Mouse (Mus musculus) MEL (cell line): ENCODE results near the gene Cenpx.

Experiments
- CTCF ChIP-seq, 3 experiments: IDR thresholded peaks in 2 of 3; conservative IDR thresholded peaks in 1 of 3; 2 replicates each; pipeline ENCODE4 v1.5.1; 2011 to 2012; ENCODE audit warnings: low read length in 3 of 3, low read depth in 2 of 3, mild to moderate bottlenecking in 2 of 3, improper control_type of control experiment in 1 of 3, inconsistent platforms in 1 of 3, mixed read lengths in 1 of 3, moderate library complexity in 1 of 3; ENCODE audit not compliant: control insufficient read depth in 1 of 3, insufficient read depth in 1 of 3, poor library complexity in 1 of 3, severe bottlenecking in 1 of 3
- ELF1 ChIP-seq: IDR thresholded peaks from 2 replicates; pipeline ENCODE4 v1.6.1; 2014; ENCODE audit warnings: low read depth, mild to moderate bottlenecking, inconsistent platforms, low read length, improper control_type of control experiment, moderate library complexity
- EP300 ChIP-seq, 2 experiments: IDR thresholded peaks; 2 replicates each; pipeline ENCODE4 v1.6.1; 2011; ENCODE audit warnings: improper control_type of control experiment in 2 of 2, low read length in 2 of 2, low read depth in 1 of 2, mild to moderate bottlenecking in 1 of 2
- HCFC1 ChIP-seq: IDR thresholded peaks from 2 replicates; pipeline ENCODE4 v1.6.1; 2012; ENCODE audit warnings: low read depth, mild to moderate bottlenecking, inconsistent platforms, low read length, improper control_type of control experiment, moderate library complexity
- TCF12 ChIP-seq: IDR thresholded peaks from 2 replicates; pipeline ENCODE4 v1.6.1; 2014; ENCODE audit warnings: low read depth, mild to moderate bottlenecking, inconsistent platforms, low read length, improper control_type of control experiment, moderate library complexity
- ZKSCAN1 ChIP-seq: IDR thresholded peaks from 2 replicates; pipeline ENCODE4 v1.6.1; 2012; ENCODE audit warnings: low read depth, mild to moderate bottlenecking, inconsistent platforms, low read length, improper control_type of control experiment, moderate library complexity

GRCm38 (mm10) chr11:120684086-120684485 is 29.5 kb downstream of the Cenpx start:
- TF ChIP-seq CTCF (IDR thresholded peaks at IDR 0.05 in 2 of 3, conservative IDR thresholded peaks at IDR 0.05 in 1 of 3; ENCODE audit: control insufficient read depth in 1 of 3, insufficient read depth in 1 of 3, low read depth in 2 of 3, low read length in 3 of 3, poor library complexity in 1 of 3, severe bottlenecking in 1 of 3), result no peak
- TF ChIP-seq ZKSCAN1, result no peak
- TF ChIP-seq TCF12, result no peak
- no peak for TF ChIP-seq HCFC1
- no peak for TF ChIP-seq ELF1
- TF ChIP-seq EP300 (IDR thresholded peaks at IDR 0.05; ENCODE audit: low read depth in 1 of 2, low read length in 2 of 2), result no peak
